Mouse (Mus musculus): ENCODE data around the gene Synpo2l.

Gene Synpo2l

DNA sequence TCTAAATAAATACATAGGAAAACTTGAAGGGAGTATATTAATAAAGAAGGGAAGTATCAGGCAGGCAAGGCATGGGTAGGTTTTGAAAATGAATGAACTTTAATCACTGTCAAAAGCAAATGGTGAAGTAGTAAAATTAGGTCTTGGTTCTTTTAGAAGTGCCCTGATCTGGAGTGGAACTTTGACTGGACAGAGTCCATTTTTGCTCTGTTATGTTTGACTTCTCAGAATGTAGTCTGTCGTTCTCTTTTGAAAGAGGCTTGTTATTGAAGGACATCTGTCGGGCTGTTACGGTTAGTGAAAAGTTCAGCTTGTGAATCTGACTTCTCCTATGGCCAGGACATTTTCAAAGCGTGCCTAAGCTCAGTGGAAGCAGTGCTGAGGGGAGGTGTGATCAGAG is 9.8 kb upstream of the Synpo2l start:
- no peak for DNase-seq

- DNase-seq = peak; percentile 97
These were observed 6.1 kb upstream of the Synpo2l start, which contains the start of gene Sec24c for GRCm38 (mm10) chr14:20674064-20674833. Gene Sec24c, plus strand, starts transcription at chr14:20674308.

DNA sequence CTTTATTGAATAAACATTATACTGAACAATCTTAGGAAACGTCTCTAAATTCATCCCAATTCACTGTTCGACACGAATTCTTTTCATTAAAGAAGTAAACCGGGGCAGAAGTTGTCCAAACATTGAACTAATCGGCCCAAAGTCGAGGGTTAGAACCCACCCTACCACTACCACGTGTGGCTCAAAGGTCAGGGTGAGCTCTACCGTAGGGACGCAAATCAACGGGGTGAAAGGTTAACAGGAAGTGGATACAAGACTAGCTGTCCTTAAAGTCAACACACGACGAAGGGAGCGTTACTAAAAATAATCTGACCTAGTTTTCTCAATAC is 5.5 kb upstream of the Synpo2l start:
- peak; percentile 70 for DNase-seq

DNA sequence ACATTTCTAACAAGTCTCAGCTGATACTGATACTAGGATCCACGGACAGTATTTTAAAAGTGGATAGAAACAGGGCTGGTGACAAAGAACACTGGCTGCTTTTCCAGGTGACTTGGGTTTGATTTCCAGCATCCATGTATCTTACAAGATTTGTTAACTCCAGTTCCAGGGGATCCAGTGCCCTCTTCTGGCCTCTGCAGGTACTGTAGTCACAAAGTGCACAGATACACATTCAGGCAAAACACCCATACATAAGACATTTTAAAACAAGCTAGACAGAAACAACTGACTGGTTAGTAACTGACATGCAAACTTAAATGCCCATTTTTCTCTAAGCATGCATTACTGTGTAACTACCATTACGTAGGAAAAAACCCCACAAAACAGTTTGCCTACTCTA is 4.8 kb upstream of the Synpo2l start:
- DNase-seq = no peak

DNA sequence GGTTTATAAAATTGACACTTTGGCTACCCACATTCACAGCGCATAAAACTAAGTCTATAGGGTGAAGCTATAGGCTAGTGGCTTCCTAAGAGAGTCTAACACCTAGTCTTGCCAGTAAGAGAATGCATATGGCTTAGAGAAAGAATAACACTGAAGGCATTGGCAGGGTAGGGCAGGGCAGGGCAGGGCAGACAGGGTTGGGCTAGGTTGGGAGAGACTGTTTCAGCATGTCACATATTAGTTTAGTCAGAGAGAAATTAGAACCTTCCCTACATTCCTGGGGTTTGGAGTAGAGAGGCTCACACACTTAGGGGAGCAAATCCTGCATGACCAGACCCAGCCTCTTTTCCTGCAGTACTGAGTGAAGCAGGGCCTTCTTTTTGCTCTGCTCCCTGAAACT is 685 bp downstream of the Synpo2l start:
- no peak for DNase-seq

GRCm38 (mm10) chr14:20664436-20664835 is 3.7 kb downstream of the Synpo2l start:
- DNase-seq = no peak

- DNase-seq = no peak
These were observed 4.6 kb downstream of the Synpo2l start for GRCm38 (mm10) chr14:20663601-20664000.

GRCm38 (mm10) chr14:20662740-20663139 is 5.4 kb downstream of the Synpo2l start:
- no peak for DNase-seq

DNA sequence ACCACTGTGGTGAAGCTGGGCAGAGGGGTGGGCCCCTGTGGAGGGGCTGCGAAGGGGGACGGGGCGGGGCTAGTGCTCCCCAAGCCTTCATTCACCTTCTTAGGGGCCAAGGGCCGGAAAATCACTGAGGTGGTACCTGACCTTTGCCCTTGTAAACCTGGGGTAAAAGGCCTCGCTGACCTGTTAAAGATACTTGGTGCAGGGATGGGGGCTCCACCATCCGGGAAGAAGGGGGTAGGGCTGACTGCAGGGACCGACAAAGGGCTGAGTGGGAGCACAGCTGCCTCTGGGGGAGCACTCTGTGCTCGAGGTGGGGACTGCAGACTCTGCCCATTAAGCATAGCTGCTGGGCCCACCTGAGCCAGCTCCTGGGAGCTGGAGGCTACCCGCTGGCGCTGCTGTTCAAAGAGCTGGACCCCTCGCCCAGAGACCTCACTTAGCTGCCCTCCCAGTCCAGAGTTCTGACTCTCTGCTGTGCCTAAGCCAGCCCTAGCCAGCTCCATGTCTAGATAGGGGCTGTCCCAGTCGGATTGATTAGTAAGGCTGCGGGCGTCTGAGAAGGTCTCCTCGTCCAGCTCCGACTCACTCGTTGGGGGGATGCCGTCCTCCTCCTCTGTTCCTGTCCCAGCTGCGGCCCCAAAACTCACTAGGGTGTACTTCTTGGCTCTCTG is 6.4 kb downstream of the Synpo2l start:
- DNase-seq = no peak

DNA sequence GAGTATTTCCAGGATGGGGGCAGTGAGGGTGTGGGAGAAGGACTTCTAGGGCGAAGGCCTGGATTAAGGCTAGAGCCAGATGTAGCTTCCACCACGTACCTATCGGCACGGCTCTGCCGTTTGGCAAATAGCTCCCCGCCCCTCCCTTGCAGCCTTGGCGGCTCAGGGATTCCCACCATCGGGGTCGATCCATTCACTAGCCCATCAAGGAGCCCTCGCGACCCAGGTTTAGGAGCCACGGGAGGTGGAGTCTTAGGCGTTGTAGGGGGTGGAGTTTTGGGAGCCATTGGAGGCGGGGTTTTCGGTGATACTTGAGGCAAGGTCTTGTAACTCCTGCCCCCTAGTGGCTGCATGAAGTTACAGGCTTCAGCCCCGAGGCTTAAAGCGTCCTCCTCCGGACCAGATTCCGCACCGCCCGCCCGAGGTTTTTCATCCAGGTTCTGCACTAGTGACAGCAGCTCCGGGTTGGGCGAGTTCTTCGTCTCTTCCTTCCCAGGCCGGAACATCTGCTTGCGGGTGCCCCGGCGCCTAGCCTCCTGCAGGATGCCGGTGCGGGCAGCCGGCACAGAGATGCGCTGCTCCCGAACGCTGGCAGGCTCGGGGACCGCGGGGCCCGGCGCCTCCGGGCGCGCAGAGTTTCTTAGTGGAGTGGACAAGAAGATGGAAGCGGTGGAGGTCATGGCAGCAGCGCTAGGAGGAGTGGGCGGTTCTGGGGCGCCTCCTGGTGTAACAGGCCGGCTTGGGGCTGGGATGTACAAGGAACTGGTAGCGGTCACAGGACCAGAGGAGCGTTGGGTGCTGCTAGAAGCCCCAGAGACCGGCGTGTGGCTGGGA is 7.1 kb downstream of the Synpo2l start:
- DNase-seq = peak; percentile 96

- no peak for DNase-seq
These were observed 8.5 kb downstream of the Synpo2l start for GRCm38 (mm10) chr14:20659687-20660086.

DNA sequence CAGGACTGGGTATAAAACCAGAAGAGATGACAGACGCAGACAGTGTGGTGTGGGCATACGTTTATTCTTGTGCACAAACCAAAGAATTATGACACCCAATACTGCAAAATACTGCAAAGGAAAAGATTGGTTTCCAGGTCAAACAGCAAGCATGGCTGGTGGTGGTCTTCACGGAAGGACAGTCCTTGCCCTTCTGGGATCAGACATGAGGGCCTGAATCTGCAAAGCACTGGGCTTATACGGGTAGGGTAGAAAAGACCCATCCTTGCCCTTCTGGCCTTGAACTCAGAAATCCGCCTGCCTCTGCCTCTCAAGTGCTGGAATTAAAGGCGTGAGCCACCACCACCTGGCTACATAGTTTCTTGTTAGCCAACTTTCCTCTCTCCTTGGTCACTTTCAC is 9.3 kb downstream of the Synpo2l start:
- DNase-seq = no peak

- DNase-seq = peak; percentile 66
These were observed 9.8 kb downstream of the Synpo2l start for GRCm38 (mm10) chr14:20658326-20658725.

DNA sequence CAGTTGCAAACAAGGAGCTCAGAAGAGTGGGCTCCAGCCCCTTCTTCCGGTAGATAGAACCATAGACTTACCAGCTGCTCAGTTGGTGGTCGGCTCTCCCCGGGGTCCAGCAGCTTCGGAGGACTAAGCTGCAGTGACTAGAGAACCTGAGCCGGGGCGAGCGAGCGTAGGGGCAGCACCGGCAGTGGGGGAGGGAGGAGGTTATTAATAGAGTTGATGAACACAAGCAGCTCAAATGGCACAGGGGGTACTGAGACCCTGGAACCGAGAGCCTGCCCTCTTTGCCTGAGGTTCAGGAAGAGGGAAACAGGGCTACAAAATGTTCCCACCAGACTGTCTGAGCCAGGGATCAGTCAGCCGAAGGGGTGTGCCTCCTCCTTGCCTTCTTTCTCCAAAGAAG is 11.8 kb downstream of the Synpo2l start, which contains the start of gene Myoz1:
TSS of gene Myoz1 (minus strand) at position 180 of the 400 bp plus-strand sequence.
- DNase-seq = no peak

DNA sequence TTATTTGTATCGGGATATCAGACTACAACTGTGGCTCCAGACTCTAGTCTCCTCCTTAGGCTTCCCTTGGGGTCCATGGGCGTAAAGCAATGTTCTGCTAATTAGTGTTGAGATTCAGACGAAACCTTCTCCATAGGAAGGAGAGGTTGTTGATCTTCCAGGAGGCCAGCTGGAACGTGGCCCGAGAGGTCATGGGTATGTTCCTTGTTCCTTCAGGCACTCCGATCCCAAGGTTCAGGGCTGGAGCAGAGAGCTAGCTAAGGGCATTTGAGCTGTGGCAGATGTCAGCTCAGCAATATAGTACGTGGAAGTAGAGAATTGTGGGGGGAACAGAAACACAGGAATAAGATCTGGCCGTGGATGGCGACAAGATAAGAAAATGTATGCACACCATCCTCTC is 12.4 kb downstream of the Synpo2l start:
- no peak for DNase-seq

DNA sequence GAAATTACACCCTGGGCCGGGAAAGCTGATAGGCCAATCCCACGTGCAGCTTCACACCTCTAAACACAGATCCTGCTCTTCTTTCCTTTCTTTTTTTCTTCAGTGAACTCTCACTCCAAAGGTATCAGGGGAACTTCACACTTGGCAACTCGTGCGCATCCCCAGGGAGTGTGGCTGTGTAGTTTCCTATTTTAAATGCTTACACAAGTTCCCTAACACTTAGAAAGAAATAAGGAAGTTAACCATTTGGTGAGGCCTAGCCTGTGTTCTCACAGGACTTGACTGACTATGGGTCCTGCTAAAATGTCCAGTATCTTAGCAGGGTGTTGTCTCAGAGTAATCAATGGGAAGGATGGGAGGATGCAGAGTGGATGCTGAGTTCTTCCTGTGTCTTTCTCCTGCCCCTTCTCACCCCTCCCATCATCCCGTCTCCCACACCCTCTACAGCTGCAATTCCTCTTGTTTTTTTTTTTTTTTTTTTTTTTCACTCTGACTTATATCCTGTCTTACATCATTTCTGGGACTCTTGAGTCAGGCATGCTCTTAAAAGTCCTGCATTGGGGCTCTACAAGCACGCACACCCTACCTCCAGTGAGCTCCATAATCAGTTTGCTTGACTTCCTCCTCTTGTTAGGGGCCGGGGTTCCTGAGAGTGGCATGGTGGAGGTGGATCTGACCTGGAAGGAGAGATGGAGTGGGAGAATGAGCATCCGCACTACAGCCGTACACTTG is 13.3 kb downstream of the Synpo2l start:
- DNase-seq = no peak

DNA sequence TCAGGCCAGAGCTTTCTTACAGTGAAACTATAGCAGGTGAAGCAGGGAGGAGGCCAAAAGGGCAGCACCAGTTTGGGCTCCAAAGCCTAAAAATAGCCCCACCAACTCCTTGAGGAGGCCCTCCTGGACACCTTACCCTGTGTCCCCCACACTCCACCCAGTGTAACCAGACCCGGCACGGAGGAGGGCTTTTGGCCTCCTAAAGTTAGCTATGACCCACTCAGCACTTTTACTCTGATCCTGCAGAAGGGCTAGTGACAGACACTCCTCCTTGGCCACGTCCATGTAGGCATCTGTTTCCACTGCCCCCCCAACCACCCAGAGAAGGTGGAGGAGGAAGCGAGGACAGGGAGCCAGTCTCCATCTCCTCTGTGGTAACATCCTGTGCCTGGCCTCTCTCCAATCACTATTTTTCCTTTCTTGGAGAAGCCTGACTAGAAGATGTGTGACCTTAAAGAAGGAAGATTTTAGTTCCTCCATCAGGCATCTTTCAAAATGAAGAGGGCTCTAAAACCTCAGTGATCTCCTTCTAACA is 16.4 kb downstream of the Synpo2l start:
- DNase-seq = peak; percentile 23

DNA sequence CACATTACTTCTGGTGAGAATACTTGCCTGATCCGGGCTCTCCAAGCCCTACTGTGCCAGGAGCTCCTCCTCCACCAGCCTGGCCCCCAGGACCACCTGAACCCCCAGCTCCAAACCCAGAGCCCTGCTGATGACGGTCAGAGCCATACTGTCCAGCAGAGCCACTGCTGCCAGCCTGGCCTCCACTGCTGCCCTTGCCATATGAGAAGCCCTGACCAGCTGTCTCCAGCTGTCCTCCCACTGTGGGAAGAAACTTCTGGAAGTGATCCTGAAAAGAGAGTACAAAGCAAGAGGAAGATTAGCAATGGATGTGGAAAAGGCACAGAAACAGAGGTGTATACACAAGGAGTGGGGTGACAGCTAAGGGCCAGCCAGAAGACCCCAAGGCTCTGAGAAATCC is 17.2 kb downstream of the Synpo2l start:
- no peak for DNase-seq

- no peak for DNase-seq
These were observed 21.8 kb downstream of the Synpo2l start for GRCm38 (mm10) chr14:20646381-20646780.

- no peak for DNase-seq
These were observed 22.6 kb downstream of the Synpo2l start for GRCm38 (mm10) chr14:20645547-20645946.

- no peak for DNase-seq
These were observed 26.7 kb downstream of the Synpo2l start for GRCm38 (mm10) chr14:20641438-20641875.

DNA sequence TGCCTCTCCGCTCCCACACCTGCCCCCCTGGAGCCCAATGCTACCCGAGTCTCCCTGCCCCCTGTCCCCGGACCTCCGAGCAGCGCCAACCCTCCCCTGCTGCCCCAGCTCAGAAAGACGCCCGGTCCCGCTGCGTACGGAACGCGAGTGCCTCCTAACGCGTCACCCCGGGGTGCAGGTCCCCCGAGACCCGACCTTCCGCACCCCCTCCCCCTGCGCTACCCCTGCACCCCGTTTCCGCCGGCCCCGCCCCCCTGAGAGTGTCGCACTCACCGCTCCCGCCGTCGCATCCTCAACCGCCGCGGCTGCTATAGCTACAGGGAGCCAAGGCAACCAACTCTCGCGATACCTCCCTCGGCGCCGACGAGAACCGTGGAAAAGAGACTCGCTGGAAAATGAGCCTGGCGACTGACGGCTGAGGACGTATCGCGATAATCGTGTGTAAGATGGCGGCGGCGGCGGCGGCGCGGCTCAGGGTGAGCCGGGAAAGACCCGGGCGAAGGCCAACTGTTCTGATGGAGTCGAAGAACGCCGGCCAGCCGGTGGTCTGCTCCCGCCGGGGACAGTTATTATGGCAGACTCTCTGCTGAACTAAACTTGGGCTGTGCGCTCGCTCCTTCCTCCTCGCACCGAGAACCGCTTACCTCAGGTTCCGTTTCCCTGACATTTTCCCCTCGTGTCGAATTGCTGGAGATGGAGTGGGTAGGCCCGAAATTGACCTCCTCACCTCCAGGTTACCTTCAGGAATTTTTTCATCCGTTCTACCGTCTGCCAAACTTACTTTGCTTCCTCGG is 27.3 kb downstream of the Synpo2l start, which contains the start of gene Usp54:
TSS of gene Usp54 (minus strand) at position 420 of the 794 bp plus-strand sequence.
- DNase-seq = peak; percentile 97

Measured in right cerebral cortex, adult 18-20 months (tissue).